Mouse (Mus musculus) embryonic facial prominence, embryonic 15.5 days (tissue): Measurements from ENCODE around the gene C1qc. TPM values are rescaled to one million over a fixed set of nuclear protein-coding genes. Genes with fewer than 3 reads are reported as not detected.
A peak's percentile ranks its signal among the peaks of the same experiment; 100 is the strongest.

Experiments
- ATAC-seq: fragments of 200-750 bp; cut with Nextera tagmentation; 2 replicates; pipeline ENCODE4 v1.8.0; 2017; ENCODE audit warnings: low read depth, moderate TSS enrichment; ENCODE audit not compliant: insufficient number of reproducible peaks, low FRiP score, low TSS enrichment
- H3K27ac ChIP-seq: fragments of 300-500 bp; sonication (generic); replicated peaks from 2 replicates; pipeline ENCODE4 v1.5.1; 2015; ENCODE audit warnings: mild to moderate bottlenecking, inconsistent platforms
- H3K27me3 ChIP-seq: fragments of 300-500 bp; sonication (generic); 2 replicates; pipeline ENCODE4 v1.6.1; 2015; ENCODE audit warnings: inconsistent platforms
- H3K36me3 ChIP-seq: fragments of 300-500 bp; sonication (generic); 2 replicates; pipeline ENCODE4 v1.6.1; 2015; ENCODE audit warnings: mild to moderate bottlenecking, inconsistent platforms
- H3K4me1 ChIP-seq: fragments of 300-500 bp; sonication (generic); 2 replicates; pipeline ENCODE4 v1.6.1; 2015; ENCODE audit warnings: inconsistent platforms
- H3K4me2 ChIP-seq: fragments of 300-500 bp; sonication (generic); replicated peaks from 2 replicates; pipeline ENCODE4 v1.6.1; 2015; ENCODE audit warnings: mild to moderate bottlenecking, inconsistent platforms
- H3K4me3 ChIP-seq: fragments of 300-500 bp; sonication (generic); replicated peaks from 2 replicates; pipeline ENCODE4 v1.5.1; 2015; ENCODE audit warnings: mild to moderate bottlenecking, inconsistent platforms
- H3K9ac ChIP-seq: fragments of 300-500 bp; sonication (generic); 2 replicates; pipeline ENCODE4 v1.6.1; 2015; ENCODE audit warnings: inconsistent platforms
- H3K9me3 ChIP-seq: fragments of 300-500 bp; sonication (generic); replicated peaks from 2 replicates; pipeline ENCODE4 v1.6.1; 2016; ENCODE audit warnings: inconsistent platforms
- WGBS: fragments of 180-500 bp; shearing (Covaris S2); methylation state at CpG from one replicate; pipeline ENCODE4 v1.1.7; 2015; 5-methylcytosine and 5-hydroxymethylcytosine counted together
- polyA plus RNA-seq: library from polyadenylated mRNA; unstranded; fragments of >200 nt; fragmentation: Nextera tagmentation; extraction: Ambion mirVana; gene quantifications from 2 replicates; pipeline ENCODE4 v1.2.1, GENCODE M21; 2015

Gene C1qc
- polyA plus RNA-seq, 1 experiment from 2014 or later = 46.0 TPM

DNA sequence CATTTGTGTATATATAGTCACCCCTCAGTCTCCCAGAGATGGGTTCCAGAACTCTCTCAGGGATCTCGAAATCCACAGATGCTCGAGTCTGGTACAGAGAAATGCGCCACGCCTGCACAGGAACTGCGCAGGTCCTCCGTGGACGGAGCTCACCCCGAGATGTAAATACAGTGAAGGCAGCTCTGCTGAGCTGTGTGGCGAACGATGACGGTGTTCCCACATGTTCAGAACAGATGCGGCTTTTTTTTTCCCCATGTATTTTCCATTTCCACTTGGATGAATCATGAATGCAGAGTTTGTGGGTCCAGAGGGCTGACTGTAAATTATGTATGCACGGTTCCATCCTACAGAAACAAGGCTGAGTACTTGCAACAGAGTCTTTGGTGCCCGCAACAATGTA is 17.9 kb downstream of the C1qc start:
- Histone ChIP-seq H3K9me3 (no peaks in the 10 kb centered on the region), H3K27me3 (no peaks in the 10 kb centered on the region), H3K27ac (no peak overlapping the region), H3K4me2 (no peak overlapping the region), H3K9ac (no peak overlapping the region), H3K4me3 (no peak overlapping the region), H3K36me3 (no peaks in the 10 kb centered on the region), H3K4me1 (0 out of 2 replicates have a peak, but pooled peaks cover 7% of the 10 kb centered on the region)
- ATAC-seq = no peak
- whole genome bisulfite sequencing = 61% methylated on average over 14 of the region's 14 CpGs

DNA sequence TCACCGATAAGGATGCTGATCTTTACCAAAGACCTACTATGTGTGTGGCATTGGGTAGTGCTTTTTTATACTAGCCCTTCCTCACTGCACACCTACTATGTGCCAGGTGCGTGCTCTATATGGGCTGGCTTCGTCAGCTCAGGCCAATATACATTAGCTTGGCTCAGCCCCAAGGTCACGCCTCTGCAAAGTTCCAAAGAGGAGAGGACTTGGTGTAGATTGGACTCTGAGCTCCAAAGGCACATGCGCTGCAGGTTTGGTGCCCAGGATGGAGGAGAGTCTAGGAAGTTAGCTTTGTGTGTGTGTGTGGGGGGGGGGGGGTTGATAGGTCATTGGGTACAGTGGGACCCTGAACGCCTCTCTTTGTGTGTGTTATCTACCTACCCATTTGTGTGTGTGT is 24.5 kb downstream of the C1qc start:
- Histone ChIP-seq H3K27ac (no peak overlapping the region), H3K27me3 (0 out of 2 replicates have a peak, but pooled peaks cover 2% of the 10 kb centered on the region), H3K4me1 (peaks cover 11% of the 10 kb centered on the region; the same call in 1 of the 2 replicates), H3K9me3 (no peaks in the 10 kb centered on the region), H3K36me3 (no peaks in the 10 kb centered on the region), H3K9ac (no peak overlapping the region), H3K4me3 (no peak overlapping the region), H3K4me2 (no peak overlapping the region)
- 78% methylated on average over 6 of the region's 6 CpGs for WGBS
- no peak for ATAC-seq

DNA sequence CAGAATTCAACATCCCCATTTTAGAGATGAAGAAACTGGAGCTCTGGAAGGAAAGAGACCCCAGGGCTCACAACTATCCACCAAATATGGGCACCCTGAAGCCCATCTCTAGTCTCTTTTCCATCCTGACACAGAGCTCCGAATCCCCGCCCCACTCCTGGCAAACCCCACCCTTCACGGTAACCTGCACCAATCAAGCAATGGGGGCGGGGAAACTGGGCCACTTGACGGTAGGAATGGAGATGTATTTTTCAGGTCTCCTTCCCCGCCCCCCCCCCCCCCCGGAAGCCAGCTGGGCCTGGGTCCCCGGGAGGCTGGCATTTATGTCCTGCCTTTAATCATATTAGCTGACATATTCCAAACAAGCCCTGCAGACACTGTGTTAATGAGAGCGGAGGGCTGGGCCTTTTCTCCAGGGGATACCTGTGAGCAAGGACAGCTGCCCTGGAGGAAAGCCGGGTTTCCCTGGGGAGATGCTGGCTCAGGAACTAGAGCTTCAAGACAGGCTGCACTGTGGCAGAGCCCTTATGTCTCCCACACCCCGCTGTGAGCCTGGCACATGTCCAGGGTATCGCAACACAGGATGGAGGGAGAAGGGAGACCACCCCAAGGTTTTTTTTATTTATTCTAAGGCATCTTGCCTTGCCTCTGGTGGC is 25.0 kb downstream of the C1qc start:
- WGBS = 12% methylated on average over 11 of the region's 12 CpGs
- H3K4me1 ChIP-seq = peaks cover 11% of the 10 kb centered on the region; the same call in 1 of the 2 replicates
- no peaks in the 10 kb centered on the region for H3K9me3 ChIP-seq
- H3K27ac ChIP-seq = no peak overlapping the region
- peaks cover 7% of the 10 kb centered on the region; the same call in 1 of the 2 replicates for H3K27me3 ChIP-seq
- H3K4me2 ChIP-seq = no peak overlapping the region
- H3K9ac ChIP-seq = no peak overlapping the region
- H3K36me3 ChIP-seq = no peaks in the 10 kb centered on the region
- H3K4me3 ChIP-seq = no peak overlapping the region
- ATAC-seq = peak; percentile 36; the same call in 1 of the 2 replicates

DNA sequence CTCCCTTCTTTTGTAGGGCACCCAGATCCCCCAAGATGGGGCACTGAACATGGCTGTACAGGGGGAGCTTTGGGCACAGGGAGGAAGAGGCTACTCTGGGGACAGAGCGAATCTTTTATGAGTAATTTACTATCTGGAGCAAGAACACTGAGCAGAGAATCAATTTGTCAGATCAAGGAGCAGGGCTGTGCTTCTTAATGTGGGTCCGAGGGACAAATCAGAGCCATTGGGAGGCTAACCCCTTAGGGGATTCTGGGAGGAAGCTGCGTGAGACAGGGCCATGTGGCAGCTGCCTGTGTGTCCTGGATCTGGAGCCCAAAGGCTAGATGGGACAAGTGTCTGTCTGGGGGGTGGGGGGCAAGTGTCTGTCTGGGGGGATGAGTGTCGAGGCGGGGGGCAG is 27.3 kb downstream of the C1qc start:
- 44% methylated on average over 5 of the region's 5 CpGs for WGBS
- Histone ChIP-seq H3K9me3 (no peaks in the 10 kb centered on the region), H3K4me2 (no peak overlapping the region)

DNA sequence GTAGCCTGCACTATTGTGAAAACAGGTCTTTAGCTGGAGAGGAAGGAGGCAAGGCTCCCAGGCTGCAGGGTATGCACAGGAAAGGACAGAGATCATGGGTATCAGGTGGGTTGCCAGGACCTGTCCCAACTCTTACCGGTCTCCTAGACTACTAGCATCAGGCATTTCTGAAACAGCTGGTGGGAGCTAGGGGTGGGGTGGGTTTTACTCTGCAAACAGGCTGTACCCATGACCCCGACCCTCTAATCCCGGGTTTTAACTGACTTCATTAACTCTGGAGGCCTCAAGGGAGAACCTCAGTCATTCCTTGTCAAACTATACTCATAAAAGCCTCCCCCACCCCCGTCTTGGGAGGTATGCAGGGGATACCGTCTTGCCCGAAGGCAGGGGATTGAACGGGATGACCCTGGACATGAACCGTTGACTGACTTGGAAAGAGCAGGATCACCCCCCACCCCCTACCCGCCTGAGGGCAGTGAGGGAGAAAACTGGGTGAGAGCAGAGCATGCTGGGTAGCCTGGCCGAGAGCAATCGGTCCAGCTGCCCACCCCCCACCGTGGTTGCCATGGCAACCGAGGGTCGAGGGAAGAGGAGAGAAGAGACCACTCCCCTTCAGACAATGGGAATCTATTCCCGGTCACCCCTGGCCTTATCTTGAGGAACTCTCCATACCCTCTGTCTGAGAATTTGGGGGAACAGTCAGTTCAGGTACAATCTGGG is 28.0 kb downstream of the C1qc start:
- Histone ChIP-seq H3K36me3 (no peaks in the 10 kb centered on the region), H3K4me1 (peaks cover 19% of the 10 kb centered on the region), H3K9me3 (no peaks in the 10 kb centered on the region), H3K4me2 (no peak overlapping the region), H3K27me3 (peaks cover 12% of the 10 kb centered on the region; the same call in 1 of the 2 replicates), H3K4me3 (no peak overlapping the region), H3K27ac (no peak overlapping the region), H3K9ac (no peak overlapping the region)
- 6% methylated on average over 15 of the region's 15 CpGs for WGBS
- no peak for ATAC-seq

More for the DNA sequence above, 27.3 kb downstream of the C1qc start:
- no peak for ATAC-seq
- H3K27ac ChIP-seq = no peak overlapping the region
- peaks cover 19% of the 10 kb centered on the region for H3K4me1 ChIP-seq
- H3K4me3 ChIP-seq = no peak overlapping the region
- H3K27me3 ChIP-seq = peaks cover 12% of the 10 kb centered on the region; the same call in 1 of the 2 replicates
- H3K36me3 ChIP-seq = no peaks in the 10 kb centered on the region
- H3K9ac ChIP-seq = no peak overlapping the region

DNA sequence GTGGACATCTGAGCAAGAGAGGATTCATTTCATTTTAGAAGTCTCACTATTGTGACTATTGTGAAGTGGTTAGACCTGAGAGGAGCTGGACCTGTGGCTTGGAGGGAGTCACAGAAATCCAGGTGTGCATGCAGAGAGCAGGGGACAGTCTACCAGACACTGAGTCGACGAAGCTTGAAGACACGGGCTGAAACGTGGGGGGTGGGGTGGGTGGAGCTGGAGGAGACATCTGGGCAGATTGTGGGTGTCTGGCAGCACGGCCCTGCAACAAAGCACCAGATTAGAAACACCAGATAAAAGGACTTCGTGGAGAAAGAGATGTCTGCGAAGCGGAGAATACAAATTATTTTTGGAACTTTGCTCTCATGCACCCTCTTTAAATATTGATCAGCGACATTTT is 29.3 kb downstream of the C1qc start:
- H3K4me1 ChIP-seq = peaks cover 19% of the 10 kb centered on the region
- no peak overlapping the region for H3K9ac ChIP-seq
- H3K9me3 ChIP-seq = no peaks in the 10 kb centered on the region
- H3K4me3 ChIP-seq = no peak overlapping the region
- no peak overlapping the region for H3K4me2 ChIP-seq
- WGBS = 46% methylated on average over 9 of the region's 9 CpGs
- no peak overlapping the region for H3K27ac ChIP-seq
- ATAC-seq = no peak
- peaks cover 16% of the 10 kb centered on the region; the same call in 1 of the 2 replicates for H3K27me3 ChIP-seq
- H3K36me3 ChIP-seq = no peaks in the 10 kb centered on the region

DNA sequence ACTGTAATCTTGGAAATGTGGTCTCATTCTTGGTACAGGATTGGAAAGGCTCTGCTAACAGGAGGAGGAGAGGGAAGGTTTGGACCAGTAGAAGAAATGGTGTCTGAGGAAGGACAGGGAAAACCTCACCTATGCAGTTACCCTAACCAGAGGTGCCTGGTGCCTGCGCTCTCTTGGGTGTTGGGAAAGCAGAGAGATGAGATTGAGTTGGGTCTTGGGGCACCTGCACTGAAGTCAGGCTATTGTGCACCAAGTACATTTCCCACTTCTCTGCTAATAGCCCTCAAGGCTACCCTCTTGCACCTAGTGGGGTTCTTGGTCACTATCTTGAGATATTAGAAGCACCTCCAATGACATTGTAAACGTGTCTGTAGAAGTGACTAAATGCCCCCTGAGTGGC is 30.5 kb downstream of the C1qc start:
- WGBS = 81% methylated on average over 2 of the region's 2 CpGs
- no peak for ATAC-seq
- no peaks in the 10 kb centered on the region for H3K36me3 ChIP-seq
- no peak overlapping the region for H3K4me3 ChIP-seq
- H3K9ac ChIP-seq = no peak overlapping the region
- peaks cover 16% of the 10 kb centered on the region; the same call in 1 of the 2 replicates for H3K27me3 ChIP-seq
- H3K4me2 ChIP-seq = no peak overlapping the region
- H3K27ac ChIP-seq = no peak overlapping the region
- H3K4me1 ChIP-seq = peaks cover 16% of the 10 kb centered on the region
- no peaks in the 10 kb centered on the region for H3K9me3 ChIP-seq

DNA sequence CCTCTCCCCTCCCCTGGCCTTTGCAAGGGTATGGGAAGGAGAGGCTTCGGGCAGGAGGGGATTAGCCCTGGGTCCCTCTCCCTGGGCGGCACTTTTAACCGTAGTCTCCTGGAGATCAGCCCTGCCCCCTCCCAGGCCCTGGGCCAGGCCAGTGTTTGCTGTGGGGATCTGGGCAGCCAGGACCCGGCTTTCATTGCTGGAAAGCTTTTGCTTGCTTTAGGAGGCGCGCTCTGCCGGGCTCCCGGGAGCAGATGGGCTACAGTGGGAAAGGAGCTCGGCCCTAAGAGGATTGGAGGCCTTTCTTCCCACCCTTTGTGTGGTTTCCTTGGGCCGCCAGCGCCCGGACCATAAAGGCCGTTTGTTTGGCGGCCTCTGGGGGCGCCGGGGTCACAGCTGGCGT is 31.1 kb downstream of the C1qc start:
- Histone ChIP-seq H3K4me2 (no peak overlapping the region), H3K27ac (no peak overlapping the region), H3K4me3 (no peak overlapping the region), H3K36me3 (no peaks in the 10 kb centered on the region), H3K4me1 (peaks cover 16% of the 10 kb centered on the region), H3K27me3 (peaks cover 16% of the 10 kb centered on the region; the same call in 1 of the 2 replicates), H3K9me3 (no peaks in the 10 kb centered on the region), H3K9ac (no peak overlapping the region)
- 13% methylated on average over 17 of the region's 17 CpGs for WGBS
- no peak for ATAC-seq

DNA sequence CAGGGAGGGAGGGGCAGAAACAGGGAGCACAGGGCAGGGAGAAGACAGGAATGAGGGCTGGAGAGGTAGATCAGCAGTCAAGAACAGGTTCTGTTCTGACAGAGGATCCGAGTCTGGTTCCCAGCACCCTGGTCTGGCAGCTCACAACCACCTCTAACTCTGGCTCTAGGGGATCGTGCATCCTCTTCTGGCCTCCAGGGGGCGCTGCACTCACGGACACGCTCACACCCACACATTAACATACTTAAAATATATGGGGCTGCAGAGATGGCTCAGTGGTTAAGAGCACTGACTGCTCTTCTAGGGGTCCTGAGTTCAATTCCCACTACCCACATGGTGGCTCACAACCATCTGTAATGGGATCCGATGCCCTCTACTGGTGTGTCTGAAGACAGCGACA is 32.8 kb downstream of the C1qc start:
- Histone ChIP-seq H3K27ac (no peak overlapping the region), H3K9me3 (no peaks in the 10 kb centered on the region), H3K4me2 (no peak overlapping the region), H3K36me3 (no peaks in the 10 kb centered on the region), H3K4me1 (peaks cover 15% of the 10 kb centered on the region), H3K27me3 (peaks cover 16% of the 10 kb centered on the region; the same call in 1 of the 2 replicates), H3K4me3 (no peak overlapping the region), H3K9ac (no peak overlapping the region)
- ATAC-seq = no peak
- WGBS = 89% methylated on average over 7 of the region's 7 CpGs

DNA sequence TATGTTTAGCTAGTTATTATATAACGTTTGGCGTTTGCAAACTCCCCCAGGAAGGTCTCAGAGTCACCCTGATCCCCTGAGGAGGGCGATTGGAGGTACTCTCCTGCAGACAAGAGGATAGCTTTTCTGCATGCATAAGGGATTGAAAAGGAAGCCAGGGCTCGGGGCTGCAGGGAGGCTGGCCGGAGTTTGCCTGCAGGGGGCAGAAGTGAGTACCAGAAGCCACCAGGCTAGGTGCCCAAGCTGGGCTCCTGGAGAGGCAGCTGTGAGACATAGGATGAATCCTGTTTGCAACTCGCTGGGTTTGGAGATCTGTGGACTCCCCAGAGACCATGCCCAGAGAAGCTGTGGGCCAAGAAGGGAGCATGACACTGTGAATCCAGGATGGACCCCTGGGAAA is 37.8 kb downstream of the C1qc start:
- Histone ChIP-seq H3K27me3 (peaks cover 4% of the 10 kb centered on the region; the same call in 1 of the 2 replicates), H3K27ac (no peak overlapping the region), H3K4me3 (no peak overlapping the region), H3K36me3 (no peaks in the 10 kb centered on the region), H3K4me2 (no peak overlapping the region), H3K9me3 (no peaks in the 10 kb centered on the region), H3K9ac (no peak overlapping the region), H3K4me1 (no peaks in the 10 kb centered on the region)
- ATAC-seq = no peak
- WGBS = 23% methylated on average over 6 of the region's 6 CpGs

DNA sequence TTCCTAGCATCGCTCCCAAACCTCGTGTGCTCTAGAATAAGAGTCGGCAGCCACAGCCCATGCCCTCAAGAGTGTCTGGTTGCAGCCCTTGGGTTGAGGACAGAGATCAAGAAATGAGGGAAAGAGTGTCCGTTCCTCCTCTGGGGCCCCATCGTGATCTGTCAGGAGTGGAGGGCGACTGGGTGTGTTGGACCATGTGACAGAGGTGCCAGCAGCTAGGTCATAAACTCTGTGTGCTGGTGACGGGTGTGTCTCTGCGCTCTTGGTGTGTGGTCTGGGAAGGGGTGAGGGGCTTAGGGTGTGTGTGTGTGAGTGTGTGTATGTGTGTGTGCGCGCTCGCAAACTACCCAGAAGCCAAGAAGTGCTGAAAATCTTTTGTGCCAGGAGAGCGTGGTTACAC is 39.9 kb downstream of the C1qc start:
- Histone ChIP-seq H3K9ac (no peak overlapping the region), H3K27ac (no peak overlapping the region), H3K4me2 (no peak overlapping the region), H3K36me3 (no peaks in the 10 kb centered on the region), H3K4me1 (no peaks in the 10 kb centered on the region), H3K4me3 (no peak overlapping the region), H3K9me3 (no peaks in the 10 kb centered on the region), H3K27me3 (no peaks in the 10 kb centered on the region)
- 71% methylated on average over 12 of the region's 12 CpGs for WGBS
- no peak for ATAC-seq
